Mouse (Mus musculus) liver, embryonic 14.5 days (tissue): ENCODE results near the gene Mmp21.

Source experiments
- CTCF ChIP-seq: IDR thresholded peaks from 2 replicates; pipeline ENCODE4 v1.5.1; 2016; ENCODE audit warnings: antibody characterized with exemption, low read depth, control low read depth
- EP300 ChIP-seq: IDR thresholded peaks from 2 replicates; pipeline ENCODE4 v1.6.1; 2016; ENCODE audit warnings: antibody characterized with exemption, low read depth

DNA sequence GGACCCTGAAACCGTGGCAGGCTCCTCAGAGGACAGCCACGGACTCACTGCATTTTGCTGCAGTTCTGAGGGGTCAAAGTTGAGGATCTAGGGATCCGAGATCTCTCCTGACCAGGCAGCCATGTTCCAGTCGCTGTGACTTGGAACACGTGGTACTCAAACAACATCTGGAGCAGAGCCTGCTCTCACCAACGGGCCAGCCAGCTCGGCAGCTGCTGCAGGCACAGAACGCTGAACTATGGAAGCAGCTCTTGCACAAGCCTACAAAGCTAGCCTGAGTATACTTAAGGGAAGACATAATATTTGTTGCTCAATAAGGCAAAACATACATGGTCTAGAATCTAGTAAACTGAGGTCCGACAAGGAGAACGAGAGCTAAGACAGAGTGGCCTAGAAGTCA lies 45.7 kb upstream of the Mmp21 start:
- TF ChIP-seq CTCF, result no peak
- no peak for TF ChIP-seq EP300
